Mouse (Mus musculus) forelimb bud, embryonic 11.5 days (tissue): Measurements from ENCODE around the gene Gstcd.

Experiments used
- DNase-seq: peaks from one replicate; pipeline ENCODE4 v3.0.0-alpha.2; 2012; ENCODE audit warnings: low read depth, low spot score

Gene Gstcd

DNA sequence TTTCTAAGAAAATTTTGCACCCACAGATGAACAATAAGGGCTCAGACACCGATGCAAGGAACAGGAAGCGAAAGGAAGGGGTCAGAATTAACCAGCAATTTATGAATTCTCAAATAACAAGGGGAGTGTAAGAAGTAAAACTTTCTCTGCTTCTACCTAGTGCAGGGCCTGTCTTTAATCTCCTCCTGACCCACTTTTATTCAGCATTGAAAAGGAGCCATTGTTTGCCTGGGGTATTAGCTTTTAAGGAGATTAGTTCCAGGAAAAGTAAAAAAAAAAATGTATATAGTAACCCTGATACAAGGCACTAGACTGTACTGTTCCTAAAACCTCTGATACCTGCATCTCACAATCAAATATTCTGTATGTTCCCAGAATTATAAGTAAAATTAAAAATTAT is 64.9 kb downstream of the Gstcd start:
- no peak for DNase-seq

DNA sequence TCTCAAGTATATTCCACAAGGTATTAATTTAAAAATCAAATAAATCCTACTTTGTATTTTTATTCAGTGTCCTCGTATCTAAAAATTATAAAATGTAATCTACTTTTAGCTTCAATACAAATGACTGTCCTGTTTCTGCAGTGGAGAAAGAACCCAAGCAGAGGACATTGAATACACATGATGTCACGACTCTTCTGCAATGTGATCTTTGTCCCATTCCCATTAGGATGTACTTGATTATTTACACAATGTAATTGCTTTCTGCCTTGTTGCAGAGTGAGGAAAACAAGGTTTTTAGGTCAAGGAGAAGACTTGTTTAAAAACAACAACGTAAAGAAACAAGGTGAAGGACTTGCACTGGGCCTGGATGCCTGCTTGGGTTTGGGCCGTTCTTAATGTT is 84.6 kb downstream of the Gstcd start:
- no peak for DNase-seq

DNA sequence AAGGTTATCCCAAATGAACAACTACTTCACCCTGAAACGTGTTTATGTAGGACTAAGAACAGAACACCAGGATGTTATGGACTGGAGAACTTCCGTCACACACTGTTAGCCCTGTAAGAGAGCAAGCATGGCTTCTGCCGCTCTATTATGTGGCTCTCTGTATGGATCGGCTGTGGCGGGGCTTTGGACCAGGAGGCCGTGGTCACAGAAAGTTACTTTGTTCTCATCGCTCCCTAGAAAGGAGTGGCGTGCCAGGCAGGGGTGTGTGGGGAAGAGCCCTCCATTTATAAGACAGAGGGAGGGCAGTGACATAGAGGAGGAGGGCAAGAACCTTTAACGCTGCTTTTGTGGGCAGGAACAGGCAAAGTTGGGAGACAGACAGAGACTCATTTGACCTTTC is 95.5 kb downstream of the Gstcd start:
- DNase-seq = no peak

DNA sequence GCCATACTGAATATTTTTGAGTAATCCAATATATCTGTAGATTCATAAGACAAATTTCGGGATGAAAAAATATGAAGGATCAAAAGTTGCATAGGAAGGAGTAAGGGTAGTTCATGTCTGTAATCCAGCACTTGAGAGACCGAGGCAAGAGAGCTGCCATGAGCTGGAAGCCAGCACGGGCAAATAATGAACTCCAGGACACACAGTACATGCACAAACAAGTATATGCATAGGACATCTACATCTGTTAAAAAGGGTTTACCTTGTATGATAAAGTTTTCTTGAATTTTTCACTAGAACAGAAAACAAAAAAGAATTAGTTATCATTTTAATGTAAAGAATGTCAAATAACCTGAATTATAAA is 95.9 kb downstream of the Gstcd start:
- DNase-seq = no peak

- DNase-seq = no peak
These were observed 96.5 kb downstream of the Gstcd start for GRCm38 (mm10) chr3:132995172-132995903.

DNA sequence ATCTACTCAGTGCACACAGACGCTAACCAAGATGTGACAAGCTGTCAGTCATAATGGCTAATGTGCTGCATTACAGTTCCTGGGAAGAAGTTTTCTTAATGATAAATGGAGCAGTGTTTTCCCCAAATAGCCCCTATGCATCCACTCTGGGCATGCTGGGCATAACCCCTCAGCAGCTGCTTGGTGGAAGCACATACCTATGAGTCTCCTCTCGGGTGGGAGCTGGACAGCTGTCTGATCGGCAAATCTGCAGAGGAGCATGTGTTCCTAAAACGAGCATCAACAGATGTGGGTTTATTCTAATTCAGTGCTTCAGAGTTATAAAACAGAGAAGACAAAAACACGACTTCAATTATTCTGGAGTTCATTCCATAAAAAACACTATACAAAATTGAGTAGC is 105.6 kb downstream of the Gstcd start:
- no peak for DNase-seq

DNA sequence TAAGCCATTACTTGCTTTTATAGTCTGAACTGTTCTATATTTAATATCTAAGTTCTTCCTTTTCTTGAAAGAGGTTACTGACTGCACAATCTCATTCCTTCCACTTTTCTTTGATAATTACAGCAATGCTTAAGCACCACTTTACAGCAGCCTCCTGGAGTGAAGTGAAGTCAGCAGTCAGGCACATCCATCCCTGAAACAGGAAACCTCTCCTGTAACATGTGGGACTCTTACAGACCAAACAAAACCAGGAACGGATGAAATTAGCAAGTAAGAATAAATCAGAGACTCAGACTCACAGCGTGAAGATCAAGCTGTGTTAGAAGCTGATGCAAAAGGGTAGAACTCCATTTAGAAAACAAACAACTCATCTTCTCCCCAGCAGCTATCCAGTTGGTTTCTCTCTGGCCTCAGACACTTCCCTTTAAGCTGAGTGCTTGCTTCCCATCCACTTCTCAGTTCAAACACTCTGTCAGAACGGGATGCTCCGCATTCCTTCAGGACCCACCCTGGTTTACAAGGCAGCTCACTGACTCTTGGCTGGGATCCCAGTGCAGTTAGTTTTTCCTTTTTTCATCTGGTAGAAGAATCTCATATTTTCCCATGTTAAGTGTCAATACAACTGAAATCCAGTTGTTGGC is 107.9 kb downstream of the Gstcd start:
- DNase-seq = no peak

GRCm38 (mm10) chr3:132981968-132982367 is 109.9 kb downstream of the Gstcd start:
- no peak for DNase-seq

DNA sequence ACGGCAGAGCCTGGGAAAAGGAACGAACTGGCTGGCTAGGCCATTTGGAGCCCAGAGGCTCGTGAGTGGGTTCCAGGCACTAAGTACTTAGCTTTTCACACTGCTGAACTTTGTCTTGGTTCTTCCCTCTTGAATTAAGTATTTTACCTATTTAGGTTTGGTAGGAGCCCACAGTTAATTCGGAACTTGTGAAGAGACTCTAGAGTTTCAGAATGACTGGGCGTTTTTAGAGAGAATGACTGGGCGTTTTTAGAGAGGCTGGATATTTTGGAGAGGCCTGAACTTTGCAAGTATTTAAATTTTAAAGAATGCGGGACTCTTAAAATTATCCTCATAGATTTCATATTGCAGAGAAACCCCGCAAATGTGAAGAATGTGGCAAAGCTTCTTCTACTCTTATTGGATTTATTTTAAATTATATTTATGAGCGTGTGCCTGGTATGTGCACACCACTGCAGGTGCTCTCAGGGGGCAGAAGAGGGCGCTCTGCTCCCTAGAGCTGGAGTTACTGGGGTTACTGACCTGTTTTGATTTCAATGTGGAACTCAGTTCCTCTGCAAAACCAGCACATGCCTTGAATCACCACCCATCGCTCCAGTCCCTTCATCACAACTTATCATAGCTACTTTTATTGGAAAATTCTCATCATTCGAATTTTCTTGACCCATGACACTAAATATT is 111.9 kb downstream of the Gstcd start:
- DNase-seq = no peak

GRCm38 (mm10) chr3:132966255-132966654 is 125.6 kb downstream of the Gstcd start:
- no peak for DNase-seq

- DNase-seq = no peak
These were observed 126.9 kb downstream of the Gstcd start for GRCm38 (mm10) chr3:132964715-132965507.

DNA sequence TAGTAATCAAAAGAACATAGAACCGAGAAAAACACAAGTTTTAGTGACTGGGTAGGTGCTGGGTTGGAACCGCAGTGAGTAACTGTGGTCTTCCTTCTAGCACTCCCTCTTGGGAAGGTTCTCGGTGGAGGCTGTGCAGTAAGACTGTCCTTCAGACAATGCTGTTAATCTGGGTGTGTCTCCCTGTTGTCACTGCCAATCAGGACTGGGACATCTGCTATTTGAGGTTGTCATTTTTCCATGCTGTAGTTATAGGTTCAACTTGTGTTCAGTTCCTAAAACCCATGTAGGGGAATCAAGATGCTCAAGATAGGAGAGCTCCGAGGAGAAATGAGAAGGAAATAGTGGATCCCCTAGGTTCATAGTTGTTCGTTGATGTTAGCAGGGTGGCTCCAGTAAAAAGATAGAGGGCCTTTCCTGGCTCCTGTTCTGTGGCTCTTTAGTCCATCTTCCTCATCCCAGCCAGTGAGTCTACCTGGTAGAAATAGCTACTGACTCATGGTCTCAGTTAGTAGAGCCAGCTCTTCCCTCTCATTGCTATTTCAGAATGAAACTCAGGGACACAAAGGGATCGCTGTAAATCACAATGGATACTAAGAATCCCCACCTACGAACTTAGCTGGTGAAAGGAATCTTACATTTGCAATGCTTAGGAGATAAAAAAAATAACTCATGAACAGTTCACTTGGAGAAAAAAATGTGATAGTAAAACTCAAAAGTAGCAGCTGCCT is 129.0 kb downstream of the Gstcd start:
- DNase-seq = no peak

GRCm38 (mm10) chr3:132950529-132950880 is 141.3 kb downstream of the Gstcd start:
- DNase-seq = no peak

GRCm38 (mm10) chr3:132949791-132950528 is 141.9 kb downstream of the Gstcd start, which contains the start of gene Npnt:
Npnt (minus strand) TSS chr3:132950291.
- DNase-seq = peak; percentile 28

DNA sequence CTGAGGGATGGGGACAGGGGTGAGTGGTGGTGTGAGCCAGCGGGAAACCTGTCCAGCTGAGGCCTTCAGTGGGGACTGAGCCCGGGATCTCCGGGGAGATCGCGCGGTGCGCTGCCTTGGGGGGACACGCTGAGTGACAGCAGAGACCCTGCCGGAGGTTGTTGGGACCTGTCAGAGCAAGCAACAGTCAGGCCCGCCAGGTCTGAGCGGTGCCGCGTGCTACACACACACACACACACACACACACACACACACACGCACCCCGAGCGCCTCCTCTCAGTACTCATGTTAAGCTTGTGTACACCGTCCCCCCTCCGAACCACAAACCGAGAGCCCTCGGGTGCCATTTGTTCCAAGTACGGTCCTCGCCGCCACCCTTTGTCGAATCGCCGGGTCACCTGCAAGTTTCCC is 142.4 kb downstream of the Gstcd start:
- peak; percentile 23 for DNase-seq

GRCm38 (mm10) chr3:132948298-132948795 is 143.5 kb downstream of the Gstcd start:
- DNase-seq = no peak

- DNase-seq = no peak
These were observed 145.7 kb downstream of the Gstcd start for GRCm38 (mm10) chr3:132946086-132946485.

GRCm38 (mm10) chr3:132945669-132946068 is 146.2 kb downstream of the Gstcd start:
- no peak for DNase-seq

DNA sequence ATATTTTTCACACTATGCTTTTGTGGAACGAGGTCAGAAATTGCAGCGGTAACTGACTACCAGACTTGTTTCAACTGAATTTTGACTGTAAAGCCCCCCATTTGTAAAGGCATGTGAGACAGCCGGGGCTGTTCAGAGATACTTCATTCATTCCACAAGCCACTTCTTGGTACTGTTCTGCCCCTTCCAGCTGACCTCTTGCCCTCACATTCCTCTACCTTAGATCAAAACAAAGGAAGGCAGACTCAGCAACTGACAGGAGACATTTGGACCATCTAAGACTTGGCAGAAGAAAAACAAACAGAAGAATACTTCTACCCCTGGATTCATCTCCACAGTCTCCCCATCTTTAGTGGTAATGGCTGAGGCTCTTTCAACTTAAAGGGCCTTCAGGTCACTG is 147.2 kb downstream of the Gstcd start:
- DNase-seq = no peak

DNA sequence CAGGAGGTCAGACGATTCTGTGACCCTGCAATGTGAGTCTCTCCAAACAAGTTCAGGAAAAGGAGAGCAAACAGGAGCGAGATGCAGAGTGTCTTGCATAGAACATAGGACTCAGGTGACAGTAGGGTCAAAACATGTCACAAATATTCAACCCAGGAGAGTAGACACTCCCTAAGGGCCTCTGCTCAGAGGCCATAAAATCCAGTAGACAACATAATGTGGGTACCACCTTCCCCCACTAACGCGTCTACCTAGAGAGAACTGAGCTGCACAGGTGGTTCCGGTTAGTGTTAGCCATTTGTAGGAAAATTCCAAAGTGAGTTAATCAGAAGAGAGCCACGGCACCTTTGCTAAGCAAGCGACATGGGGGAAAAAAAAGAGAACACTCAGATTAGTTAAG is 147.6 kb downstream of the Gstcd start:
- DNase-seq = peak; percentile 53

DNA sequence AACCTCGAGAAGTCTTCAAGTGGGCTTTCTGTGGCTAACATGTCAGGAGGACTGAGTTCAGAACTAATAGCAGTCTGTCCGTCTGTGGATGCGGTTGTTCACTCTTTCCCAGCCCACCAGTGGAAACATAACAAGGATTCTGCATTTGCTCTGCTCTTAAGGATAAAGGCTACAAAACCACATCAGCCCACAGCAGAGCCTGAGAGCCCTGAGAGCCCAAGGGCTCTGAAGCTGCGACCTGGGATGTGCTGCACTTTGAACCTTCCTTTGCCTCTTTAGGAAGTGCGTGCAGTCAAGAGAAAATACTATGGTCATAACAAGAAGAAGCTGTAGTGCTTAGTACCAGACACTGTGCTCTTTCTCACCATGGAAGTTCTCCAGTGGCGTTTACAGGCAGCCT is 149.1 kb downstream of the Gstcd start:
- DNase-seq = no peak
